Mouse (Mus musculus): ENCODE measurements around the gene Grik5. TPM values are rescaled to one million over a fixed set of nuclear protein-coding genes. Genes with fewer than 3 reads are reported as not detected.

The Grik5 gene
- polyA plus RNA-seq, 2 experiments, result 11.8 to 84.9 TPM

GRCm38 (mm10) chr7:25063346-25063745 is 8.8 kb downstream of the Grik5 start:
- WGBS, result 95% methylated on average over 6 of the region's 6 CpGs
- DNase-seq (ENCODE audit: low spot score) (no peak), ATAC-seq (ENCODE audit: low FRiP score, low read depth) (no peak)
- Histone ChIP-seq H3K4me1 (ENCODE audit: control insufficient read depth, insufficient read depth, low read length) (no peaks in the 10 kb centered on the region), H3K9me3 (ENCODE audit: control insufficient read depth, low read length) (no peaks in the 10 kb centered on the region), H3K27ac (replicated peaks; ENCODE audit: low read depth, low read length) (no peak overlapping the region), H3K9ac (ENCODE audit: low read depth, low read length, severe bottlenecking) (no peak overlapping the region), H3K4me3 (replicated peaks; ENCODE audit: low read length) (no peak overlapping the region), H3K36me3 (ENCODE audit: control insufficient read depth, insufficient read depth, low read length) (peaks cover 90% of the 10 kb centered on the region), H3K27me3 (ENCODE audit: control insufficient read depth, insufficient read depth, low read length) (no peaks in the 10 kb centered on the region), H3K4me2 (replicated peaks; ENCODE audit: low read depth, low read length, severe bottlenecking) (no peak overlapping the region)
- no peak for TF ChIP-seq POLR2A (IDR thresholded peaks at IDR 0.05; ENCODE audit: borderline replicate concordance, extremely low read depth, insufficient read depth, insufficient read length)

- Histone ChIP-seq H3K27me3 (ENCODE audit: control insufficient read depth, insufficient read depth, low read length) (no peaks in the 10 kb centered on the region), H3K4me1 (ENCODE audit: control insufficient read depth, insufficient read depth, low read length) (no peaks in the 10 kb centered on the region), H3K27ac (replicated peaks; ENCODE audit: low read depth, low read length) (no peak overlapping the region), H3K36me3 (ENCODE audit: control insufficient read depth, insufficient read depth, low read length) (peaks cover 92% of the 10 kb centered on the region), H3K4me2 (replicated peaks; ENCODE audit: low read depth, low read length, severe bottlenecking) (no peak overlapping the region), H3K4me3 (replicated peaks; ENCODE audit: low read length) (no peak overlapping the region), H3K9ac (ENCODE audit: low read depth, low read length, severe bottlenecking) (no peak overlapping the region), H3K9me3 (ENCODE audit: control insufficient read depth, low read length) (no peaks in the 10 kb centered on the region)
- 95% methylated on average over 14 of the region's 14 CpGs for WGBS
- no peak for DNase-seq (ENCODE audit: low spot score)
- TF ChIP-seq POLR2A (IDR thresholded peaks at IDR 0.05; ENCODE audit: borderline replicate concordance, extremely low read depth, insufficient read depth, insufficient read length), result no peak
- no peak for ATAC-seq (ENCODE audit: low FRiP score, low read depth)
Measured at GRCm38 (mm10) chr7:25058836-25059235, 13.3 kb downstream of the Grik5 start.

- H3K4me2 ChIP-seq (replicated peaks; ENCODE audit: low read depth, low read length, severe bottlenecking), result no peak overlapping the region
- no peak overlapping the region for H3K4me3 ChIP-seq (replicated peaks; ENCODE audit: low read length)
- WGBS, result 91% methylated on average over 8 of the region's 8 CpGs
- no peak overlapping the region for H3K9ac ChIP-seq (ENCODE audit: low read depth, low read length, severe bottlenecking)
- ATAC-seq (ENCODE audit: low FRiP score, low read depth), result no peak
- H3K27ac ChIP-seq (replicated peaks; ENCODE audit: low read depth, low read length), result no peak overlapping the region
- no peak for DNase-seq (ENCODE audit: low spot score)
- no peaks in the 10 kb centered on the region for H3K27me3 ChIP-seq (ENCODE audit: control insufficient read depth, insufficient read depth, low read length)
- TF ChIP-seq POLR2A (IDR thresholded peaks at IDR 0.05; ENCODE audit: borderline replicate concordance, extremely low read depth, insufficient read depth, insufficient read length), result no peak
- H3K36me3 ChIP-seq (ENCODE audit: control insufficient read depth, insufficient read depth, low read length), result peaks cover 92% of the 10 kb centered on the region
- H3K4me1 ChIP-seq (ENCODE audit: control insufficient read depth, insufficient read depth, low read length), result no peaks in the 10 kb centered on the region
- H3K9me3 ChIP-seq (ENCODE audit: control insufficient read depth, low read length), result no peaks in the 10 kb centered on the region
Measured at GRCm38 (mm10) chr7:25058394-25058793, 13.8 kb downstream of the Grik5 start.

GRCm38 (mm10) chr7:25057888-25058287 is 14.3 kb downstream of the Grik5 start:
- Histone ChIP-seq H3K9me3 (ENCODE audit: control insufficient read depth, low read length) (no peaks in the 10 kb centered on the region), H3K27me3 (ENCODE audit: control insufficient read depth, insufficient read depth, low read length) (no peaks in the 10 kb centered on the region), H3K36me3 (ENCODE audit: control insufficient read depth, insufficient read depth, low read length) (peaks cover 92% of the 10 kb centered on the region), H3K4me3 (replicated peaks; ENCODE audit: low read length) (no peak overlapping the region), H3K4me2 (replicated peaks; ENCODE audit: low read depth, low read length, severe bottlenecking) (no peak overlapping the region), H3K9ac (ENCODE audit: low read depth, low read length, severe bottlenecking) (no peak overlapping the region), H3K27ac (replicated peaks; ENCODE audit: low read depth, low read length) (no peak overlapping the region), H3K4me1 (ENCODE audit: control insufficient read depth, insufficient read depth, low read length) (no peaks in the 10 kb centered on the region)
- ATAC-seq (ENCODE audit: low FRiP score, low read depth), result no peak
- no peak for DNase-seq (ENCODE audit: low spot score)
- 94% methylated on average over 5 of the region's 5 CpGs for WGBS
- no peak for TF ChIP-seq POLR2A (IDR thresholded peaks at IDR 0.05; ENCODE audit: borderline replicate concordance, extremely low read depth, insufficient read depth, insufficient read length)

- H3K36me3 ChIP-seq (ENCODE audit: control insufficient read depth, insufficient read depth, low read length), result peaks cover 93% of the 10 kb centered on the region
- no peaks in the 10 kb centered on the region for H3K27me3 ChIP-seq (ENCODE audit: control insufficient read depth, insufficient read depth, low read length)
- no peak for ATAC-seq (ENCODE audit: low FRiP score, low read depth)
- H3K9ac ChIP-seq (ENCODE audit: low read depth, low read length, severe bottlenecking), result no peak overlapping the region
- no peak overlapping the region for H3K4me3 ChIP-seq (replicated peaks; ENCODE audit: low read length)
- H3K4me1 ChIP-seq (ENCODE audit: control insufficient read depth, insufficient read depth, low read length), result no peaks in the 10 kb centered on the region
- no peak overlapping the region for H3K27ac ChIP-seq (replicated peaks; ENCODE audit: low read depth, low read length)
- no peak for TF ChIP-seq POLR2A (IDR thresholded peaks at IDR 0.05; ENCODE audit: borderline replicate concordance, extremely low read depth, insufficient read depth, insufficient read length)
- H3K4me2 ChIP-seq (replicated peaks; ENCODE audit: low read depth, low read length, severe bottlenecking), result no peak overlapping the region
- DNase-seq (ENCODE audit: low spot score), result no peak
- H3K9me3 ChIP-seq (ENCODE audit: control insufficient read depth, low read length), result no peaks in the 10 kb centered on the region
- WGBS, result 71% methylated on average over 4 of the region's 4 CpGs
Measured at GRCm38 (mm10) chr7:25056951-25057350, 15.2 kb downstream of the Grik5 start.

GRCm38 (mm10) chr7:25052587-25052986 is 19.6 kb downstream of the Grik5 start:
- no peaks in the 10 kb centered on the region for H3K27me3 ChIP-seq (ENCODE audit: control insufficient read depth, insufficient read depth, low read length)
- no peak overlapping the region for H3K4me2 ChIP-seq (replicated peaks; ENCODE audit: low read depth, low read length, severe bottlenecking)
- H3K36me3 ChIP-seq (ENCODE audit: control insufficient read depth, insufficient read depth, low read length), result peaks cover 84% of the 10 kb centered on the region
- no peak overlapping the region for H3K4me3 ChIP-seq (replicated peaks; ENCODE audit: low read length)
- no peak for ATAC-seq (ENCODE audit: low FRiP score, low read depth)
- H3K4me1 ChIP-seq (ENCODE audit: control insufficient read depth, insufficient read depth, low read length), result no peaks in the 10 kb centered on the region
- WGBS, result 87% methylated on average over 3 of the region's 3 CpGs
- no peaks in the 10 kb centered on the region for H3K9me3 ChIP-seq (ENCODE audit: control insufficient read depth, low read length)
- DNase-seq (ENCODE audit: low spot score), result no peak
- no peak for TF ChIP-seq POLR2A (IDR thresholded peaks at IDR 0.05; ENCODE audit: borderline replicate concordance, extremely low read depth, insufficient read depth, insufficient read length)
- H3K27ac ChIP-seq (replicated peaks; ENCODE audit: low read depth, low read length), result no peak overlapping the region
- H3K9ac ChIP-seq (ENCODE audit: low read depth, low read length, severe bottlenecking), result no peak overlapping the region
